Mouse (Mus musculus): ENCODE measurements around the gene Fam83e. TPM values are rescaled to one million over a fixed set of nuclear protein-coding genes. Genes with fewer than 3 reads are reported as not detected.

Gene Fam83e
- total and polyA plus RNA-seq, 3 experiments, result 0.13 to 1.3 (median 0.74) TPM

GRCm38 (mm10) chr7:45739162-45739763 is 18.3 kb downstream of the Fam83e start:
- Histone ChIP-seq H3K36me3 (replicated peaks in 1 of 2; ENCODE audit: control insufficient read depth in 1 of 2, insufficient read depth in 1 of 2, low read length in 1 of 2) (no peaks in the 10 kb centered on the region), H3K79me2 (replicated peaks; ENCODE audit: control insufficient read depth, extremely low read depth, insufficient read depth, poor library complexity, severe bottlenecking) (no peaks in the 10 kb centered on the region), H3K4me1 (ENCODE audit: control insufficient read depth in 1 of 2, insufficient read depth in 2 of 2) (peaks cover 5 to 12% of the 10 kb centered on the region in 2 experiments), H3K9me3 (replicated peaks; ENCODE audit: low read length) (no peaks in the 10 kb centered on the region), H3K27ac (ENCODE audit: insufficient read depth, low read depth) (no peak overlapping the region), H3K4me2 (ENCODE audit: insufficient read depth, low read depth, poor library complexity, severe bottlenecking) (no peak overlapping the region), H3K27me3 (replicated peaks) (peaks cover 8% of the 10 kb centered on the region), H3K9ac (ENCODE audit: insufficient read depth, low read depth) (no peak overlapping the region), H3K4me3 (replicated peaks in 1 of 3; ENCODE audit: low read depth in 2 of 3, low read length in 2 of 3, poor library complexity in 1 of 3) (no peak overlapping the region)
- in situ Hi-C loops (cut with MboI; ENCODE audit: low pct_ligation_motif_present, low pct_unique_long_range_greater_than_20kb, low sequenced_read_pairs) (loop anchor here (10.0 kb wide), 2 partner anchors 186 to 266 kb away; partner anchors contain the start of genes Ccdc114 and Emp3), dilution Hi-C loops (cut with MboI; ENCODE audit: extremely low pct_ligation_motif_present, extremely low pct_unique_long_range_greater_than_20kb, low sequenced_read_pairs) (no loop called here)
- DNase-seq (ENCODE audit: extremely low read depth), result peak; percentile 69
- TF ChIP-seq RAD21 (IDR thresholded peaks at IDR 0.05; ENCODE audit: low read depth, low read length), result peak; percentile 51
- TF ChIP-seq EP300 (IDR thresholded peaks at IDR 0.05; ENCODE audit: low read length), result no peak
- no peak for TF ChIP-seq IRF4 (IDR thresholded peaks at IDR 0.05; ENCODE audit: low read depth, low read length)
- peak; percentile 32 to 65; a peak in 3 of 4 replicates for TF ChIP-seq CTCF (conservative IDR thresholded peaks at IDR 0.05 in 1 of 2, IDR thresholded peaks at IDR 0.05 in 1 of 2; ENCODE audit: low read depth in 2 of 2, low read length in 2 of 2)
- peak; percentile 53 for TF ChIP-seq SMC3 (IDR thresholded peaks at IDR 0.05; ENCODE audit: low read depth, low read length)
- TF ChIP-seq GABPA (IDR thresholded peaks at IDR 0.05; ENCODE audit: insufficient replicate concordance, low read depth, low read length), result no peak

DNA sequence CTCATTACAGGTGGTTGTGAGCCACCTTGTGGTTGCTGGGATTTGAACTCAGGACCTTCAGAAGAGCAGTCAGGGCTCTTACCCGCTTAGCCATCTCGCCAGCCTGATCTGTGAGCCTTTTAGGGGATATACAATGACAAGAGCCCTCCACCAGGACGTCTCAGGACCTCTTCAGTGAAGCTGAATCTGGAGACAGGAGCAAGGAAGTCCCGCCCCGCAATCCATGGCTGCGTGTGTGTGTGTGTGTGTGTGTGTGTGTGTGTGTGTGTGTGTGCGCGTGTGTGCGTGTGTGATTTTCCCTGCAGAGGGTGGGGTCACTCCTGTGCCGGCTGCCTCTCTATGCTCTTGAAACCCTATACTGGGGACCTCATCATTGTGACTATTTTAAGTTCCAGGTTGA is 18.8 kb downstream of the Fam83e start:
- Histone ChIP-seq H3K4me3 (replicated peaks in 1 of 3; ENCODE audit: low read depth in 2 of 3, low read length in 2 of 3, poor library complexity in 1 of 3) (no peak overlapping the region), H3K79me2 (replicated peaks; ENCODE audit: control insufficient read depth, extremely low read depth, insufficient read depth, poor library complexity, severe bottlenecking) (no peaks in the 10 kb centered on the region), H3K4me1 (ENCODE audit: control insufficient read depth in 1 of 2, insufficient read depth in 2 of 2) (peaks cover 5 to 12% of the 10 kb centered on the region in 2 experiments), H3K9ac (ENCODE audit: insufficient read depth, low read depth) (no peak overlapping the region), H3K36me3 (replicated peaks in 1 of 2; ENCODE audit: control insufficient read depth in 1 of 2, insufficient read depth in 1 of 2, low read length in 1 of 2) (no peaks in the 10 kb centered on the region), H3K27ac (ENCODE audit: insufficient read depth, low read depth) (no peak overlapping the region), H3K27me3 (replicated peaks) (peaks cover 8% of the 10 kb centered on the region), H3K4me2 (ENCODE audit: insufficient read depth, low read depth, poor library complexity, severe bottlenecking) (no peak overlapping the region), H3K9me3 (replicated peaks; ENCODE audit: low read length) (no peaks in the 10 kb centered on the region)
- dilution Hi-C loops (cut with MboI; ENCODE audit: extremely low pct_ligation_motif_present, extremely low pct_unique_long_range_greater_than_20kb, low sequenced_read_pairs) (no loop called here), in situ Hi-C loops (cut with MboI; ENCODE audit: low pct_ligation_motif_present, low pct_unique_long_range_greater_than_20kb, low sequenced_read_pairs) (loop anchor here (5.0 to 10.0 kb wide), 3 partner anchors 62 to 265 kb away; partner anchors contain the start of genes Ccdc114 and Emp3)
- no peak for TF ChIP-seq SIN3A (IDR thresholded peaks at IDR 0.05; ENCODE audit: low read length)
- no peak for TF ChIP-seq USF2 (conservative IDR thresholded peaks at IDR 0.05; ENCODE audit: low read depth, low read length)
- TF ChIP-seq TCF12 (IDR thresholded peaks at IDR 0.05; ENCODE audit: low read depth, low read length), result no peak
- no peak for TF ChIP-seq MXI1 (IDR thresholded peaks at IDR 0.05; ENCODE audit: low read depth, low read length)
- TF ChIP-seq ETS1 (conservative IDR thresholded peaks at IDR 0.05; ENCODE audit: low read depth, low read length), result no peak
- no peak for TF ChIP-seq POLR2AphosphoS2 (IDR thresholded peaks at IDR 0.05; ENCODE audit: low read depth, low read length)
- no peak for TF ChIP-seq ZC3H11A (IDR thresholded peaks at IDR 0.05; ENCODE audit: low read depth, low read length)
- no peak for TF ChIP-seq ZMIZ1 (IDR thresholded peaks at IDR 0.05; ENCODE audit: low read depth, low read length)
- DNase-seq (ENCODE audit: extremely low read depth), result no peak
